Mouse (Mus musculus) ES-E14 (cell line): ENCODE results near the gene Aldh1l1. TPM values are rescaled to one million over a fixed set of nuclear protein-coding genes. Genes with fewer than 3 reads are reported as not detected.

Experiments
- DNase-seq: peaks from one replicate; pipeline ENCODE4 v3.0.0-alpha.2; 2013; ENCODE audit warnings: low read depth, low spot score
- H3K27ac ChIP-seq: 2 replicates; pipeline ENCODE4 v1.5.1; 2012; ENCODE audit warnings: low read depth, mild to moderate bottlenecking, low read length, moderate library complexity, mixed read lengths; ENCODE audit not compliant: poor library complexity, insufficient read depth, severe bottlenecking
- H3K36me3 ChIP-seq: 2 replicates; pipeline ENCODE4 v1.6.1; 2012; ENCODE audit warnings: mild to moderate bottlenecking, low read length, moderate library complexity, mixed read lengths; ENCODE audit not compliant: control insufficient read depth, poor library complexity, insufficient read depth, severe bottlenecking
- H3K4me1 ChIP-seq, 2 experiments: fragments of 150-350 bp in 1 of 2; sonication (generic) in 1 of 2; 2 replicates each; pipeline ENCODE4 v1.6.1; 2012; ENCODE audit warnings: low read length in 2 of 2, mild to moderate bottlenecking in 1 of 2, mixed read lengths in 1 of 2; ENCODE audit not compliant: control insufficient read depth in 2 of 2, insufficient read depth in 2 of 2, poor library complexity in 1 of 2
- H3K4me3 ChIP-seq, 2 experiments: fragments of 150-350 bp in 1 of 2; sonication (generic) in 1 of 2; 2 replicates each; pipeline ENCODE4 v1.5.1; 2012; ENCODE audit warnings: low read length in 2 of 2, low read depth in 1 of 2, mild to moderate bottlenecking in 1 of 2, mixed read lengths in 1 of 2; ENCODE audit not compliant: insufficient read depth in 1 of 2, poor library complexity in 1 of 2, severe bottlenecking in 1 of 2
- H3K9ac ChIP-seq: 2 replicates; pipeline ENCODE4 v1.6.1; 2012; ENCODE audit warnings: low read depth, mild to moderate bottlenecking, low read length, mixed read lengths; ENCODE audit not compliant: poor library complexity, insufficient read depth, severe bottlenecking
- H3K9me3 ChIP-seq: fragments of 150-350 bp; sonication (generic); 2 replicates; pipeline ENCODE4 v1.6.1; 2012; ENCODE audit warnings: low read depth, mild to moderate bottlenecking, low read length; ENCODE audit not compliant: control insufficient read depth, insufficient read depth
- CHD2 ChIP-seq: IDR thresholded peaks from 2 replicates; pipeline ENCODE4 v1.6.1; 2014; ENCODE audit warnings: mild to moderate bottlenecking, low read depth, low read length, inconsistent platforms
- HCFC1 ChIP-seq: IDR thresholded peaks from 2 replicates; pipeline ENCODE4 v1.6.1; 2012; ENCODE audit warnings: low read length, inconsistent platforms, borderline replicate concordance; ENCODE audit not compliant: insufficient read depth
- MAFK ChIP-seq: IDR thresholded peaks from 2 replicates; pipeline ENCODE4 v1.6.1; 2014; ENCODE audit warnings: mild to moderate bottlenecking, low read depth, low read length, inconsistent platforms; ENCODE audit not compliant: insufficient read depth
- ZC3H11A ChIP-seq: IDR thresholded peaks from 2 replicates; pipeline ENCODE4 v1.6.1; 2012; ENCODE audit warnings: low read depth, mild to moderate bottlenecking, inconsistent platforms, low read length, borderline replicate concordance
- ZNF384 ChIP-seq: IDR thresholded peaks from 2 replicates; pipeline ENCODE4 v1.6.1; 2012; ENCODE audit warnings: low read depth, low read length, inconsistent platforms
- in situ Hi-C, 2 experiments: fragments of 600-800 bp; cut with MboI; formaldehyde crosslinking; loops; one replicate each; pipeline ENCODE4 v1.15.1; 2025; ENCODE audit warnings: low sequenced_read_pairs in 2 of 2, inconsistent platforms in 1 of 2; ENCODE audit not compliant: unreplicated experiment in 2 of 2
- total RNA-seq: library from RNA; depleted of rRNA; stranded (reverse); fragments of 300-350 nt; gene quantifications from 2 replicates; pipeline ENCODE4 v1.2.3, GENCODE M21; 2012

Gene Aldh1l1
- total RNA-seq, 1 experiment = 3.9 TPM

- Histone ChIP-seq H3K4me1 (peaks cover 0 to 11% of the 10 kb centered on the region in 2 experiments; a peak in 2 of 4 replicates), H3K36me3 (no peaks in the 10 kb centered on the region), H3K9me3 (no peaks in the 10 kb centered on the region), H3K9ac (no peak overlapping the region), H3K27ac (no peak overlapping the region), H3K4me3 (no peak overlapping the region)
- TF ChIP-seq ZC3H11A = no peak
- TF ChIP-seq ZNF384 = no peak
- TF ChIP-seq MAFK = no peak
- no peak for TF ChIP-seq CHD2
- TF ChIP-seq HCFC1 = no peak
- DNase-seq = no peak
- in situ Hi-C loops = loop anchor here in 1 of 2 experiments (25.0 kb wide), 1 partner anchor 842 kb away; no protein-coding TSS in a partner anchor
Measured at GRCm38 (mm10) chr6:90529461-90530046, 43.3 kb downstream of the Aldh1l1 start.

GRCm38 (mm10) chr6:90532575-90533190, 46.5 kb downstream of the Aldh1l1 start:
- Histone ChIP-seq H3K4me3 (no peak overlapping the region), H3K4me1 (peaks cover 0 to 11% of the 10 kb centered on the region in 2 experiments; a peak in 2 of 4 replicates), H3K36me3 (no peaks in the 10 kb centered on the region), H3K27ac (no peak overlapping the region), H3K9ac (no peak overlapping the region), H3K9me3 (no peaks in the 10 kb centered on the region)
- DNase-seq = peak; percentile 40
- in situ Hi-C loops = loop anchor here in 1 of 2 experiments (25.0 kb wide), 1 partner anchor 845 kb away; no protein-coding TSS in a partner anchor
- TF ChIP-seq HCFC1 (no peak), ZNF384 (peak; percentile 92)

- TF ChIP-seq ZNF384 (no peak), ZC3H11A (no peak), CHD2 (no peak), HCFC1 (no peak), MAFK (no peak)
- H3K9me3 ChIP-seq = no peaks in the 10 kb centered on the region
- no peak overlapping the region for H3K4me3 ChIP-seq
- in situ Hi-C loops = loop anchor here in 1 of 2 experiments (25.0 kb wide), 1 partner anchor 846 kb away; no protein-coding TSS in a partner anchor
- H3K36me3 ChIP-seq = no peaks in the 10 kb centered on the region
- no peak overlapping the region for H3K9ac ChIP-seq
- no peak for DNase-seq
- peaks cover 0 to 11% of the 10 kb centered on the region in 2 experiments; a peak in 2 of 4 replicates for H3K4me1 ChIP-seq
- H3K27ac ChIP-seq = no peak overlapping the region
Measured at GRCm38 (mm10) chr6:90533505-90533904, 47.3 kb downstream of the Aldh1l1 start.

- no peak overlapping the region for H3K27ac ChIP-seq
- in situ Hi-C loops = loop anchor here in 1 of 2 experiments (25.0 kb wide), 1 partner anchor 848 kb away; no protein-coding TSS in a partner anchor
- no peak for TF ChIP-seq MAFK
- TF ChIP-seq HCFC1 = no peak
- TF ChIP-seq ZC3H11A = no peak
- TF ChIP-seq ZNF384 = no peak
- TF ChIP-seq CHD2 = no peak
Measured at GRCm38 (mm10) chr6:90534701-90535475, 48.7 kb downstream of the Aldh1l1 start.

More at GRCm38 (mm10) chr6:90534701-90535475, 48.7 kb downstream of the Aldh1l1 start:
- peaks cover 0 to 11% of the 10 kb centered on the region in 2 experiments; a peak in 2 of 4 replicates for H3K4me1 ChIP-seq
- H3K36me3 ChIP-seq = no peaks in the 10 kb centered on the region
- H3K4me3 ChIP-seq = no peak overlapping the region
- H3K9me3 ChIP-seq = no peaks in the 10 kb centered on the region
- no peak overlapping the region for H3K9ac ChIP-seq
- no peak for DNase-seq
